Mouse (Mus musculus): Measurements from ENCODE around the gene Sept4.

Gene Sept4

GRCm38 (mm10) chr11:87599395-87600089, 30.8 kb downstream of the Sept4 start:
- DNase-seq (ENCODE audit: low spot score in 2 of 2), result no peak

DNA sequence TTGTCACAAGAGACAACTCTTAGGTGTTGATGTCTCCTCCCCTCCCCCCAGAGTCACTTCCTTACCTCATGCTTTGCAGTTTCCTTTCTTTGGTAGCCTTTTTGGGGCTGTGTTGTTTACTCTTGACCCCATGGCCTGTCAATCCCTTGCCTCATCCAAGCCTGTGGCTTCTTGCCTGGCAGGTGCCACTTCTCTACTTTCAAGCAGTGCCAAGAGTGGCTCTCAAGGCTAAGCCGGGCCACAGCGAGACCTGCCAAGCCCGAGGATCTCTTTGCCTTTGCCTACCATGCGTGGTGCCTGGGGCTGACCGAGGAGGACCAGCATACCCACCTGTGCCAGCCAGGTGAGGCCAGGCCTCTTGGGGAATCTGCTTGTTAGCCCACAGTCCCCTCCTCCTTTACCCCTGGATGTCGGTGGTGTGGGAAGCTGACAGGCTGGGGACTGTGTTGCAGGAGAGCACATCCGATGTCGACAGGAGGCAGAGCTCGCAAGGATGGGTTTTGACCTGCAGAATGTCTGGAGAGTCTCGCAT, 31.7 kb downstream of the Sept4 start:
- no peak for DNase-seq (ENCODE audit: low spot score in 2 of 2)

DNA sequence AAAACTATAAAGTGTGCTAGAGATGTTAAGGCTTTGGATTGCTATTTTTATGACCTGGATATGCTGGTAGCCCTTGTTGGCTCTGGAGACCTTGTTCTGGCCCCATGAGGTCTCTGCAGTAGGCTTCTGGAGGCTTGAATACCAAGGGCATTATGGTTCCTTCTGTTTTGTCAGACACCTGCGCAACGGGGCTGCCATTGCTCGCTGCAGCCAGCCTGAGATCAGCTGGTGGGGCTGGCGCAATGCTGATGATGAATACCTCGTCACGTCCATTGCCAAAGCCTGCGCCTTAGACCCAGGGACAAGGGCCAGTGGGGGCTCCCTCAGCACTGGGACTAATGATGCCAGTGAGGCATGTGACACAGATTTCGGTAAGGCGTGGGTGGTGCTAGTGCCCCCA, 33.5 kb downstream of the Sept4 start:
- DNase-seq (ENCODE audit: low spot score in 2 of 2), result no peak

- DNase-seq (ENCODE audit: low spot score in 2 of 2), result no peak
These were observed 34.9 kb downstream of the Sept4 start for GRCm38 (mm10) chr11:87603571-87603970.

GRCm38 (mm10) chr11:87609264-87609663, 40.6 kb downstream of the Sept4 start:
- no peak for DNase-seq (ENCODE audit: low spot score in 2 of 2)

DNA sequence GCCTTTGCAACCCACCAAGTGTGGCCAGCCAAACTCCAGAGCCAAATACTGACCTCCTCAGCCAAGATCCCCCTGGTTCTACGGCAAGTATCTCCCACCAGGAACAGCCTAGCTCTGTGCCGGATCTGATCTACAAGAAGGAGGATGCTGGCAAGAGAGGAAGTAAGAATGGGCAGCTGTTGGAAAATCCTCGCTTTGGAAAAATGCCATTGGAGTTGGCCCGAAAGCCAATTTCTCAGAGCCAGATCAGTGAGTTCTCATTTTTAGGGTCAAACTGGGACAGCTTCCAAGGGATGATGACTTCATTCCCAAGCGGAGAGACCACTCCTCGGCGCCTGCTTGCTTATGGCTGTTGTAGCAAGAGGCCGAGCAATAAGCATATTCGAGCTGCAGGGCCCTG, 42.8 kb downstream of the Sept4 start:
- no peak for DNase-seq (ENCODE audit: low spot score in 2 of 2)

GRCm38 (mm10) chr11:87613972-87614371, 45.3 kb downstream of the Sept4 start:
- no peak for DNase-seq (ENCODE audit: low spot score in 2 of 2)

DNA sequence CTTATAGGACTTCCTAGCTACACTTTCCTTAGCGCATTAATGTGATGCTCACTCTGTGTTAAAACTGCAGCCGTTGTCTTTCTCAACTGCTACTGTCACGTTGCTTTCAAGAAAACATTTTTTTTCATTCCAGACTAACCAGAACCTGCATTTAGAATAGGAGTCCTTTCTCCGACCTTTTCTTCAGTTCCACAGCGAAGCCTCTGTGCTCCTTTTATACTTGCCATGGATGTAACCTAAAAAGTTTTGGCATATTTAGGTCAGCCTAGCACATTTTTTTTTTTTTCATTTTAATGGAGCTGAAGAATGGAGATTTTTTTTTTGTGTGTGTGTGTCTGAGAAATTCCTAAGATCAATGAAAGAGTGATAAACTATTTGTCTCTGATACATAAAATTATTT, 46.8 kb downstream of the Sept4 start:
- DNase-seq (ENCODE audit: low spot score in 2 of 2), result no peak

- DNase-seq (ENCODE audit: low spot score in 2 of 2), result no peak
These were observed 47.2 kb downstream of the Sept4 start for GRCm38 (mm10) chr11:87615952-87616351.

- no peak for DNase-seq (ENCODE audit: low spot score in 2 of 2)
These were observed 48.2 kb downstream of the Sept4 start, which contains the start of gene Hsf5 for GRCm38 (mm10) chr11:87616790-87617474. TSS of gene Hsf5 (plus strand) at chr11:87617164.

DNA sequence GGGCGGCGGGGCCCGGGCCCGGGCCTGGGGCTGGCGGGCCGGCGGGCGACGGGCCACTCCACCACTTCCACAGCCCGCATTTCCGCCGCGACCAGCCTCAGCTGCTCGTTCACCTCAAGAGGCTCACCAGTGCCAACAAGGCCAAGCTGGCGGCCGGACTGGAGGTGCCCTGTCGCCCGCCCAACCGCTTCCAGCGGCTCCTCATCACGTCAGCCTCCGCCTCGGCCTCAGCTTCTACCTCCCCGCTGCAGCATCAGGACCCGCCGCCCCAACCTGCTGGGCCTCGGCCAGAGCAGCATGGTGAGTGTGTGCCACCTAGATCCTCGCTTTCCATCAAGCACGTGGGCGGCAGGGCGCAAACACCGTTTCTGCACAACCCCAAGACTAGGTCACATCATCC, 48.9 kb downstream of the Sept4 start:
- no peak for DNase-seq (ENCODE audit: low spot score in 2 of 2)

GRCm38 (mm10) chr11:87623160-87623559, 54.5 kb downstream of the Sept4 start:
- no peak for DNase-seq (ENCODE audit: low spot score in 2 of 2)

DNA sequence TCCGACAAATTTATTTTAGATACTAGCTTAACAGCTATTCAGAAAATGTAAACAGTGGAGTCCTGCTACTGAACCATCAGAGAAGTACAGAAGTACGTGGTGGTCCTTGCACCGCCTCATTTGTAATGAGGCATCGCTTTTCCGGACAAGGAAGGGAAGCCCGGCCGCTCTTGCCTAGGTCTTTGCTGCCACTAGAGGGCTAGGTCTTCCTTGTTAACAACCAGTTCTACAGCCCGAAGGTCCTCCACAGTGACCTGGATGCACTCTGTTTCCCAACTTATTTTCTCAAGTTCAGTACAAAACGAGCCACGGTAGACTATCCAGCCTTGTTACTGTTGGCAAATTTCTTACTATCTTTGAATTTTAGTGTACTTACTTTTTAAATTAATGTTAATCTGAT, 61.2 kb downstream of the Sept4 start:
- DNase-seq (ENCODE audit: low spot score in 2 of 2), result peak in 1 of 2 experiments; percentile 40

DNA sequence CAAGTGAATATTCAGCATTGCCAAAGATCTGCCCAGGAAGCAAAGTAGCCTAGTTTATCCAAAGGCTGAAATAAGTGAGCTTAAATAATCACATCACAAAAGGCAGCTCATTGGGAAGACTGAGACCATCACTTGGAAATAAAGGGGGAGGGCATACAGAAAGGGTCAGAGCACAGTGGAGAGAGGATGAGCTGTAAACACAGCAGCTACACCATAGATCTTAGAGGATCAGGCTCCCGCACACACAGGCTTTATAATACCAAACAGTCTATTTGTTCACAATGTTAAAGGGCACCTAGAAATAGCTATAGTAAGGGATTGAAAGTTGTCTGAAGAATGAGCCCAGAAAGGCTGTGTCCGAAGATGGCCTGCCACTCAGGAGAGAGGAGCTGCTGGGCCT, 70.1 kb downstream of the Sept4 start:
- no peak for DNase-seq (ENCODE audit: low spot score in 2 of 2)

DNA sequence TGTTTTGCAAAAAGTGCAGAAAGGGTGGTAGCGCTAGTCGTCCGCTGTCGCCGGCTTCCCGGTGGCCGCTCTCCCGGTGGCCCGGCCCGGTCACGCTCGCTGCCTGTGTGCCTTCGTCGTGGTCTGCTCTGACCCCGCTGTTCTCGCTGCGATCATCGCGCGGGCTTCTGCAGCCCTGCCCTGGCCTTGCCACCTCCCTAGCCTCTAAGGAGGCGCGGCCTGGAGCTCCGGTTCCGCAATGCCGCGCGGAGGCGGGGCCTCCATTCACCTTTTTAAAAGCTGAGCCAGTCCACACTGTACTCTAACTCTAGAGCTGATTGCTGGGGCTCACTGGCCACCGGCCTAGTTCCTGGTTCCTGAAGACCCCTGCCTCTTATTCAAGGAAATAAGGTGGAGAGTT, 70.5 kb downstream of the Sept4 start:
- peak; percentile 37 to 40 for DNase-seq (ENCODE audit: low spot score in 2 of 2)

All from right cerebral cortex, postnatal 10 days (tissue).